Mouse (Mus musculus) liver, adult 2 months (tissue): ENCODE data around the gene Lhfpl5. TPM values are rescaled to one million over a fixed set of nuclear protein-coding genes. Genes with fewer than 3 reads are reported as not detected.

ENCODE experiments used
- DNase-seq: peaks from one replicate; pipeline ENCODE4 v3.0.0-alpha.2; 2011; ENCODE audit warnings: low read depth, low spot score; ENCODE audit errors: extremely low read depth
- H3K27ac ChIP-seq: fragments of 200-500 bp; replicated peaks from 2 replicates; pipeline ENCODE4 v1.5.1; 2012; ENCODE audit warnings: low read depth, mild to moderate bottlenecking, control low read depth, inconsistent platforms, low read length; ENCODE audit not compliant: insufficient read depth
- H3K27me3 ChIP-seq: fragments of 200-500 bp; 2 replicates; pipeline ENCODE4 v1.6.1; 2012; ENCODE audit warnings: mild to moderate bottlenecking, moderate library complexity, low read length, inconsistent platforms; ENCODE audit not compliant: control insufficient read depth, insufficient read depth
- H3K36me3 ChIP-seq: fragments of 200-500 bp; 2 replicates; pipeline ENCODE4 v1.6.1; 2012; ENCODE audit warnings: low read length, inconsistent platforms; ENCODE audit not compliant: control insufficient read depth, insufficient read depth
- H3K4me1 ChIP-seq: fragments of 200-500 bp; 2 replicates; pipeline ENCODE4 v1.6.1; 2011; ENCODE audit warnings: low read length; ENCODE audit not compliant: control insufficient read depth, insufficient read depth
- H3K4me3 ChIP-seq: fragments of 200-500 bp; 2 replicates; pipeline ENCODE4 v1.5.1; 2011; ENCODE audit warnings: low read depth, mild to moderate bottlenecking, control low read depth, low read length, moderate library complexity; ENCODE audit not compliant: insufficient read depth
- H3K79me2 ChIP-seq: fragments of 200-500 bp; 2 replicates; pipeline ENCODE4 v1.6.1; 2012; ENCODE audit warnings: inconsistent platforms, mild to moderate bottlenecking, low read length, moderate library complexity; ENCODE audit not compliant: control insufficient read depth, insufficient read depth
- H3K9ac ChIP-seq: fragments of 200-500 bp; 2 replicates; pipeline ENCODE4 v1.6.1; 2012; ENCODE audit warnings: low read depth, mild to moderate bottlenecking, control low read depth, inconsistent platforms, low read length
- CTCF ChIP-seq: fragments of 200-500 bp; IDR thresholded peaks from 2 replicates; pipeline ENCODE4 v1.5.1; 2011; ENCODE audit warnings: low read depth, low read length, control low read depth
- POLR2A ChIP-seq: fragments of 200-500 bp; IDR thresholded peaks from 2 replicates; pipeline ENCODE4 v1.6.1; 2011; ENCODE audit warnings: low read length, control low read depth; ENCODE audit not compliant: insufficient read depth; ENCODE audit errors: extremely low read depth
- WGBS: fragments of 180-500 bp; shearing (Covaris S2); methylation state at CpG from one replicate; pipeline ENCODE4 v1.1.7; 2018; 5-methylcytosine and 5-hydroxymethylcytosine counted together
- polyA plus RNA-seq: library from polyadenylated mRNA; depleted of rRNA; stranded (reverse); fragments of >200 nt; gene quantifications from 2 replicates; pipeline ENCODE4 v1.2.3, GENCODE M21; 2012
- total RNA-seq: library from RNA; depleted of rRNA; stranded (reverse); fragments of >200 nt; gene quantifications from 2 replicates; pipeline ENCODE4 v1.2.3, GENCODE M21; 2014

The Lhfpl5 gene
- total and polyA plus RNA-seq, 2 experiments, result not detected

DNA sequence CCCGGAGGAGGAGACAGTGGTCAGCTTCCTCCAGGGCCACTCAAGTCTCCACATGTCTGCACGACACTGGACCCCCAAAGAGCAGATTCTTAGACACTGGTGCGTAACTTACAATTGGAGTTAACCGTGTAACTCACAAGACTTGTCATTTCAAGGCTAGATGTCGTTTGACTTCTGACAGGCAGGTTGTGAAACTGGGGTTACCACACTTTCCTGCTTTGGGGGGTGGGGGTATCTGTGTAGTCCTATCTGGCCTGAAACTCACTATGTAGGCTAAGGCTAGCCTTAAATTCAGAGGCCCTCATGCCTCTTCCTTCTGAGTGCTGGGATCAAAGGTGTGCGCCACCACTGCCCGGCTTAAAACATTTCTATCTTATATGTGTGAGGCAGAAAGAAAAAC lies 42.9 kb upstream of the Lhfpl5 start:
- no peak overlapping the region for H3K9ac ChIP-seq
- no peak for DNase-seq
- TF ChIP-seq CTCF, result no peak
- TF ChIP-seq POLR2A, result no peak
- no peaks in the 10 kb centered on the region for H3K36me3 ChIP-seq
- no peak overlapping the region for H3K27ac ChIP-seq
- WGBS, result 83% methylated on average over 7 of the region's 7 CpGs
- H3K4me1 ChIP-seq, result no peaks in the 10 kb centered on the region
- H3K79me2 ChIP-seq, result no peaks in the 10 kb centered on the region
- no peak overlapping the region for H3K4me3 ChIP-seq
- H3K27me3 ChIP-seq, result no peaks in the 10 kb centered on the region; the same call in 1 of the 2 replicates

DNA sequence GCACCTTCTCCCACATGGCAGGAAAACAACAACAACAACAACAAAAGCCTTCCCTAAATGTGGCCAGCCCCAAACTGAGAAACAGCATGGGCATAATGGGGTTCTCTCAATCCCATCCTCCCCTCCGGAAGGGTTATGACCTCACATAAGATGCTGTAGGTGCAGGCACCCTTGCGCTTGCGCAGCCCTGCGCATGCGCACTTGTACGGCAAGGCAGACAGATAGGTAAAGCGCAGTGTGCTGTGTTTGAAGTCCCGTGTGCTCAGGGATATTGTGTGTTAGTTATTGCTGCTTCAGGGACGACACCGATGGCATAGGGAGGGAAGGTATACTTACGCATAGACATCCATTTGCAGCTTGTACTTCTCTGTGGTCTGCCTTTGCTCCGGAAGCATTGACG lies 42.1 kb upstream of the Lhfpl5 start:
- Histone ChIP-seq H3K4me3 (no peak overlapping the region), H3K4me1 (no peaks in the 10 kb centered on the region), H3K79me2 (no peaks in the 10 kb centered on the region), H3K9ac (no peak overlapping the region), H3K27me3 (no peaks in the 10 kb centered on the region; the same call in 1 of the 2 replicates), H3K27ac (no peak overlapping the region), H3K36me3 (no peaks in the 10 kb centered on the region)
- 90% methylated on average over 13 of the region's 13 CpGs for WGBS
- no peak for TF ChIP-seq CTCF
- no peak for TF ChIP-seq POLR2A
- DNase-seq, result no peak

DNA sequence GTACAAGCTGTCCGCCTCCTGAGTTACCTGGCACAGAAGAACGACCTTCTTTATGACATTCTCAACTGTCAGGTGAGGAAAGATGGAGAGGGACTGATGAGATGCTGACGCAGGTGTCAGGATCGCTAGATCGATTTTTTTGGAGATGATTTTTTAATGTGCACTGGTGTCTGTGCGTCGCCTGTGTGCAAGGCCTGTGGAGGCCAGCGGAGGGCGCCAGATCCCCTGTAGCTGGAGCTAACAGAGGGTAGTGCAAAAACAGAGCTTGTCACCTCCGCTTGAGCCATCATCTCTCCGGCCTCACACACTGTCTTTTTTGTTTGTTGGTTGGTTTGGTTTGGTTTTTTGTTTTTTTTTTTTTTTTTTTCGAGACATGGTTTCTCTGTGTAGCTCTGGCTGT lies 37.6 kb upstream of the Lhfpl5 start:
- 53% methylated on average over 12 of the region's 12 CpGs for WGBS
- DNase-seq, result no peak
- no peaks in the 10 kb centered on the region for H3K79me2 ChIP-seq
- TF ChIP-seq POLR2A, result no peak
- TF ChIP-seq CTCF, result 0 out of 2 replicates have a peak, but pooled peaks have one; percentile 8
- no peak overlapping the region for H3K9ac ChIP-seq
- H3K4me1 ChIP-seq, result no peaks in the 10 kb centered on the region
- no peak overlapping the region for H3K27ac ChIP-seq
- H3K27me3 ChIP-seq, result peaks cover 4% of the 10 kb centered on the region; the same call in 1 of the 2 replicates
- no peaks in the 10 kb centered on the region for H3K36me3 ChIP-seq
- H3K4me3 ChIP-seq, result no peak overlapping the region

DNA sequence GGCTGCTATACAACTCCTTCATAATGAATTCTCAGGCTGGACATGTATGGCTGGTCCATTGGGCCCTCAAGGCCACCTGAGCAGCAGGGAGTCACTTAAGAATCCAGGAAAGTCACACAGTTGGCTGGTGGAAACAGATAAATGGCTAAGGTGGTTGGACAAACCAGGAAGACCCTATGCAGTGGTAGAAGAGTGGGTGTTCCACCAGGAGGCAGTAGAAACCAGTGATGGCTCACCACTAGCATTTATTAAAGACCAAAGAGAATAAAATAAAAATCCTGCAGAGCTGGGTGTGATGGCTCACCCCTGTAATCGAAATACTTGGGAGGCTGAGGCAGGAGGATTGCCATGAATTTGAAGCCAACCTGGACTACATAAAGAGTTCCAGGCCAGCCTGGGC lies 28.5 kb upstream of the Lhfpl5 start:
- Histone ChIP-seq H3K36me3 (no peaks in the 10 kb centered on the region), H3K4me3 (no peak overlapping the region), H3K79me2 (no peaks in the 10 kb centered on the region), H3K27ac (no peak overlapping the region), H3K9ac (no peak overlapping the region), H3K27me3 (no peaks in the 10 kb centered on the region), H3K4me1 (no peaks in the 10 kb centered on the region)
- TF ChIP-seq POLR2A (no peak), CTCF (no peak)
- no peak for DNase-seq
- 86% methylated on average over 1 of the region's 1 CpGs for WGBS

DNA sequence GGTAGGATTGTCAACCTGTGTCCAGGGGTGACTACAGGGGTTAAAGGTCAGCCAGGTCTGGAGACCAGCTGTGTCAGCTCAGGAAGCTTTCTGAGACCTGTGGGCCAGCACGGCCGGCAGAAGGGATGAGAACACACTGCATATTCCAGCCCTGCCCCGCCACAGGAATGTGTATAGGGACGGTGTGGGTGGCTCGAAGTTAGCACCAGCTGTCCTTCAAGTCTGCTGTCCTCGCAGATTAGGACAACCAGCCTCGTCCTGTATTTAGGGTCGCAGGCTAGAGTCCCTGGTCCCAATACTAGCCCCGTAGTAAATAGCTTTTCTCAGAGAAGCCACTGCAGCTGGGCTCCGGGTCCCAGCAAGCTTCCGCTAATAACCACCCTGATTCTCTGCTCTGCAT lies 26.9 kb upstream of the Lhfpl5 start:
- no peaks in the 10 kb centered on the region for H3K79me2 ChIP-seq
- no peak for TF ChIP-seq POLR2A
- no peak for TF ChIP-seq CTCF
- H3K9ac ChIP-seq, result no peak overlapping the region
- DNase-seq, result no peak
- no peak overlapping the region for H3K4me3 ChIP-seq
- no peaks in the 10 kb centered on the region for H3K4me1 ChIP-seq
- H3K27ac ChIP-seq, result no peak overlapping the region
- H3K36me3 ChIP-seq, result no peaks in the 10 kb centered on the region
- no peaks in the 10 kb centered on the region for H3K27me3 ChIP-seq
- 72% methylated on average over 11 of the region's 11 CpGs for WGBS

DNA sequence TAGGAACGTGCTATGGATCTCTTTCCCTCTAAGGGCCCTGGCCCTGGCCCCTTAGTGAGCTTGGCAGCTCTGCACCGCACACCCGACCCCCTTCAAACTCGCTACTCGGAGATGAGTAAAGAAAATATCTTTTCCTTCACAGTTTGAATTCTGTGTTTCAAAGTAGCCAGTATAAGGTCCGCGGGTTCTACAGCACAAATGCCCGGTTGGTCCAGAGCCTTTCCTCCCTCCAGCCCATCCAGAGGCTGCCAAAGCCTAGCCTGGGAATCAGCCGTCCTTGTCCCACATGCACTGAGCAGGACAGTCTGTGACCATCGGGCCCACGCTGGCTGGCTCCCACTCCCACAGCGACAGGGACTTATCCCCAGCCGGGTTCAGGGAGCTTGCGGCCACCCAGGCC lies 26.3 kb upstream of the Lhfpl5 start, which contains the start of gene Clpsl2:
Gene Clpsl2, plus strand, starts transcription at position 301 of the 400 bp plus-strand sequence.
- 84% methylated on average over 14 of the region's 14 CpGs for WGBS
- Histone ChIP-seq H3K9ac (no peak within 1 kb of the TSS), H3K4me1 (no peaks in the 10 kb centered on the region), H3K27ac (no peak within 1 kb of the TSS), H3K4me3 (no peak within 1 kb of the TSS), H3K79me2 (no peaks in the 10 kb centered on the region), H3K27me3 (no peaks in the 10 kb centered on the region), H3K36me3 (no peaks in the 10 kb centered on the region)
- no peak for TF ChIP-seq CTCF
- no peak for TF ChIP-seq POLR2A
- no peak for DNase-seq
